Mouse (Mus musculus) ovary, adult 18-20 months (tissue): Measurements from ENCODE around the gene Scg2.

Experiments used
- DNase-seq: peaks from one replicate; pipeline ENCODE4 v3.0.0; 2022; ENCODE audit warnings: low spot score, mixed read lengths

Scg2 gene

GRCm38 (mm10) chr1:79439609-79440308, at the start of gene Scg2:
Gene Scg2, minus strand, starts transcription at chr1:79440120.
- DNase-seq, result peak; percentile 70

GRCm38 (mm10) chr1:79485546-79485945, 45.6 kb upstream of the Scg2 start:
- DNase-seq, result no peak

- no peak for DNase-seq
Measured at GRCm38 (mm10) chr1:79470856-79471255, 30.9 kb upstream of the Scg2 start.

- no peak for DNase-seq
Measured at GRCm38 (mm10) chr1:79469871-79470270, 30.0 kb upstream of the Scg2 start.

GRCm38 (mm10) chr1:79466585-79466984, 26.7 kb upstream of the Scg2 start:
- DNase-seq, result no peak

GRCm38 (mm10) chr1:79458558-79458957, 18.6 kb upstream of the Scg2 start:
- DNase-seq, result no peak

GRCm38 (mm10) chr1:79454164-79454563, 14.2 kb upstream of the Scg2 start:
- no peak for DNase-seq

GRCm38 (mm10) chr1:79452339-79452738, 12.4 kb upstream of the Scg2 start:
- no peak for DNase-seq

- DNase-seq, result no peak
Measured at GRCm38 (mm10) chr1:79450343-79451021, 10.6 kb upstream of the Scg2 start.

GRCm38 (mm10) chr1:79449943-79450342, 10.0 kb upstream of the Scg2 start:
- no peak for DNase-seq

GRCm38 (mm10) chr1:79445586-79445985, 5.7 kb upstream of the Scg2 start:
- DNase-seq, result no peak

- no peak for DNase-seq
Measured at GRCm38 (mm10) chr1:79437755-79438154, 2.2 kb downstream of the Scg2 start.

- no peak for DNase-seq
Measured at GRCm38 (mm10) chr1:79436671-79437070, 3.2 kb downstream of the Scg2 start.

GRCm38 (mm10) chr1:79429058-79429457, 10.9 kb downstream of the Scg2 start:
- DNase-seq, result no peak

- DNase-seq, result no peak
Measured at GRCm38 (mm10) chr1:79415496-79415895, 24.4 kb downstream of the Scg2 start.

GRCm38 (mm10) chr1:79406337-79406942, 33.5 kb downstream of the Scg2 start:
- no peak for DNase-seq

- no peak for DNase-seq
Measured at GRCm38 (mm10) chr1:79401090-79402012, 38.6 kb downstream of the Scg2 start.

GRCm38 (mm10) chr1:79400284-79400683, 39.6 kb downstream of the Scg2 start:
- no peak for DNase-seq
